Mouse (Mus musculus) lung, adult 2 months (tissue): ENCODE measurements around the gene Lrrc58.

Source experiments
- CTCF ChIP-seq: fragments of 200-500 bp; IDR thresholded peaks from 2 replicates; pipeline ENCODE4 v1.5.1; 2011; ENCODE audit warnings: mild to moderate bottlenecking, low read length, control low read depth; ENCODE audit not compliant: insufficient read depth
- POLR2A ChIP-seq: fragments of 200-500 bp; IDR thresholded peaks from 2 replicates; pipeline ENCODE4 v1.6.1; 2011; ENCODE audit warnings: low read depth, mild to moderate bottlenecking, control low read depth, low read length, borderline replicate concordance; ENCODE audit errors: extremely low read depth

- TF ChIP-seq POLR2A = no peak
- no peak for TF ChIP-seq CTCF
Measured at GRCm38 (mm10) chr16:37919000-37919399, 50.8 kb downstream of the Lrrc58 start.
